Mouse (Mus musculus) thymus, adult 2 months (tissue): Measurements from ENCODE around the gene Acsbg1.

Source experiments
- CTCF ChIP-seq: fragments of 200-500 bp; IDR thresholded peaks from 2 replicates; pipeline ENCODE4 v1.5.1; 2012; ENCODE audit warnings: mild to moderate bottlenecking, control low read depth, low read length, moderate library complexity, borderline replicate concordance; ENCODE audit not compliant: control insufficient read depth, poor library complexity, insufficient read depth; ENCODE audit errors: extremely low read depth
- POLR2A ChIP-seq: fragments of 200-500 bp; IDR thresholded peaks from 2 replicates; pipeline ENCODE4 v1.6.1; 2012; ENCODE audit warnings: mild to moderate bottlenecking, low read length, control low read depth, moderate library complexity; ENCODE audit not compliant: control insufficient read depth, poor library complexity, insufficient read depth; ENCODE audit errors: extremely low read depth

- no peak for TF ChIP-seq POLR2A
- no peak for TF ChIP-seq CTCF
These were observed 100.7 kb downstream of the Acsbg1 start for GRCm38 (mm10) chr9:54560831-54561601.
